Mouse (Mus musculus) R1 (cell line): ENCODE data around the gene Ticrr.
A peak's percentile ranks its signal among the peaks of the same experiment; 100 is the strongest.

Experiments
- DNase-seq: peaks from one replicate; pipeline ENCODE4 v3.0.0-alpha.2; 2018; ENCODE audit warnings: low read depth, low spot score

Gene Ticrr

GRCm38 (mm10) chr7:79659578-79660290, at the start of gene Ticrr:
Gene Ticrr (plus strand): TSS chr7:79660196.
- peak; percentile 100 for DNase-seq

GRCm38 (mm10) chr7:79611901-79612300, 48.1 kb upstream of the Ticrr start:
- no peak for DNase-seq

GRCm38 (mm10) chr7:79612783-79613182, 47.2 kb upstream of the Ticrr start:
- DNase-seq = peak; percentile 81

DNA sequence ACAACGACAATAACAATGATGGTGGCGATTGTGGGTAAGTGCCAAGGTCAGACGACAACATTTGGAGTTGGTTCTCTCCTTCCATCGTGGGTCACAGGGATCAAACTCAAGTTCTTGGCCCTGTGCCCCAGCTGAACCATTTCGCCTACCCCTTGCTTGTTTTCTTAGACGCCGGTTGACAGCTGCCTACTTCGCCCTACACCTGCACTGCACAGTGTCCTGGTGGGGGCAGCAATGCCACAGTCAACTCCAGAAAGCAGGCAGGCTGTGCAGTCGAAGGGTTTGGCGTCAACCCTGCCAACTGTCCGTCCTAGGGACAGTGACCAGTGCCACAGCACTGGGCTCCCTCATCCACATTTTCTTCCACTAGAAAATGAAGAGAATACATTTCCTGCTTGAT, 46.7 kb upstream of the Ticrr start:
- DNase-seq = no peak

DNA sequence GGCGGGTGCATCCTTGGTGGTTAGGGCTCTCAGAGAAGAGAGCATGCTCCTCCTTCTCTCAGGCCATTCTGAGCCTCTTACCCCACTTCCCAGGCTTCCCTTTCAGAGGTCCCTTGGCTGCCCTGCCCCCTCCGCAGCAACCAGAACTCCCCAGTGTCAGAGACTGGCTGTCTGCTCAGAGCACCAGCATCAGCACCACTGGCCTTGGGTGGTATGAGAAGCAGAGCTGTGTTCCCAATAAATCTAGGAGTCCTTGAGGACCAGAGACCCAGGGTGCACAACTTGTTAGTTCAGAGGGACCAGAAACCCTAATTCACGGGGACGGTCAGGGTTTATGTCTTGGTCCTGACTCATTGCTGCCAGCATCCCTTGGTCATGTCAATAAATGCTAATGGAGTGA, 45.0 kb upstream of the Ticrr start:
- no peak for DNase-seq

GRCm38 (mm10) chr7:79615941-79616340, 44.1 kb upstream of the Ticrr start:
- no peak for DNase-seq

- no peak for DNase-seq
Measured at GRCm38 (mm10) chr7:79617418-79617817, 42.6 kb upstream of the Ticrr start, which contains the start of gene Rhcg. Gene Rhcg (minus strand): TSS chr7:79617657.

- no peak for DNase-seq
Measured at GRCm38 (mm10) chr7:79619493-79619892, 40.5 kb upstream of the Ticrr start.

DNA sequence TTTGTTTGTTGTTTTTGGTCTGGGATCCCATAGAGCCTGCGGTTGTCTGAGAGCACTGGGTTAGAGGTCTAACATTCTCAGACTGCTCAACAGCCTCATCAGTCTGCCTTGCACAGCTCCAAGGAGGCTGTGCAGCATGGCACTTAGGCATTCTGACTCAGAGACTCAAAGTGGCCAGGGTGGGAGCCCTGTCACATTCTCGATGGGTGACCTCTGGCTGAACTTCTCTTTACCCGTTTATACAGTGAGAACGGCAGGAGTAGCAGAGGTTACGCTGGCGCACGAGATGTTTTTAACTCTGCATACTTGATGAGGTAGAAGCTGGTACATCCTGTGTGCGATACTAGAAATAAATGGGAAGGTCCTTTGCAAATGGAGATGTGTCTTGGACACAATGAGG, 36.9 kb upstream of the Ticrr start:
- no peak for DNase-seq

- no peak for DNase-seq
Measured at GRCm38 (mm10) chr7:79626170-79626569, 33.8 kb upstream of the Ticrr start.

- DNase-seq = no peak
Measured at GRCm38 (mm10) chr7:79628271-79628913, 31.6 kb upstream of the Ticrr start.

GRCm38 (mm10) chr7:79631773-79632348, 28.1 kb upstream of the Ticrr start:
- no peak for DNase-seq

GRCm38 (mm10) chr7:79647233-79647632, 12.8 kb upstream of the Ticrr start:
- DNase-seq = no peak

GRCm38 (mm10) chr7:79649005-79649404, 11.0 kb upstream of the Ticrr start:
- peak; percentile 64 for DNase-seq

DNA sequence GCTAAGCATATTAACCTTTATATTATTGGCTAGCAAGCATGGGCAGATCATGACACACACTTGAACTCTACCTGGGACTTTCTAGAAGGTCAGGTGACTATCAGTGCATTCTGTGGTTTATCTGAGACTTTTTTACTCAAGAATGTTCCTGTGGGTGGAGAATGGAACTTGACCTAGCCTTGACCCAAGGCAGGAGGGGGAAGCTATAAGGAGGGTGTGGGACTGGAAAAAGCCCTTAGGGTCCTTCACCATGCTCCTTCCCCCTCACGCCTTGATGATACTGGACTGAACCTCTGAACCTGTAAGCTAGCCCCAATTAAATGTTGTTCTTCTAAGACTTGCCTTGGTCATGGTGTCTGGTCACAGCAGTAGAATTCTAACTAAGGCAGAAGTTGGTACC, 5.8 kb upstream of the Ticrr start:
- peak; percentile 95 for DNase-seq

GRCm38 (mm10) chr7:79654586-79654985, 5.4 kb upstream of the Ticrr start:
- peak; percentile 97 for DNase-seq

- no peak for DNase-seq
Measured at GRCm38 (mm10) chr7:79660291-79661150, 525 bp downstream of the Ticrr start.

DNA sequence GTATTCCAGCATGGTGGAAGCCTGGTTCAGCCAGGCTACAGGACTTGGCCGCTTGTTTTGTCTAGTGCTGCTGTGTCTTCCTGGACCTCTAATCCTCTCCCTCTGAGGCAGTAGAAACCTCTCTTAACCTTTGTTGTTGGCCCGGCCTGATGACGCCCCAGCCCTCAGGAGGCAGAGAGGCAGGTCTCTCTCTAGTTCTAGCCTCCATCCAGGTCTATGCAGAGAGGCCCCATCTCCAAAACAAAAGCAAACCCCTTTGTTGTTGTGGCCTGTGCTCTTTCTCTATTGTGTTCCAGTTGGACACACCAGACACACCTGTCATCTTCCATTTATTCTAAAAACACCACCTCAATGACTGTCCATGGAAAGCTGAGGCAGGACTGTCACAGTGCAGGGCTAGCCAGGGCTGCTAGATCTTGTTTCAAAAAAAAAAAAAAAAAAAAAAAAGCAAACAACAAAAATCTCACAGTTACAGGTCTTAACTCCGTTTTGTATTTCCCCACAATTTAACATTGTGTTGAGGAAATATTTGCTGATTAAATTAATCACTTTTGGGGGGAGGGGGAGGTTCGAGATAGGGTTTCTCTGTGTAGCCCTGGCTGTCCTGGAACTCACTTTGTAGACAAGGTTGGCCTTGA, 1.4 kb downstream of the Ticrr start:
- peak; percentile 89 for DNase-seq

DNA sequence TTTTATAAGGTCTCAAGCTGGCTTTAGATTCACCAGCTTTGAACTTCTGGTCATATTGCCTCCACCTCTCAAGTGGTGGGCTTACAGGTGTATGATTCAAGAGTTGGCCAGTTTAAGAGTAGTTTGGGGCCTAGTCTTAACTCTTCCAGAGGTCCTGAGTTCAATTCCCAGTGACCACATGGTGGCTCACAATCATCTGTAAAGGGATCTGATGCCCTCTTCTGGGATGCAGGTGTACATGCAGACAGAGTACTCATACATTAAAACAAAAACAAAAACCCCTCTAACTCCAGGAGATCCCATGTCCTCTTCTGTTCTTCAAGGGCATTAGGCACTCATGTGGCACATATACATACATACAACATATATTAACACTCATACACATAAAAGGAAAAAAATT, 6.7 kb downstream of the Ticrr start:
- DNase-seq = peak; percentile 48

DNA sequence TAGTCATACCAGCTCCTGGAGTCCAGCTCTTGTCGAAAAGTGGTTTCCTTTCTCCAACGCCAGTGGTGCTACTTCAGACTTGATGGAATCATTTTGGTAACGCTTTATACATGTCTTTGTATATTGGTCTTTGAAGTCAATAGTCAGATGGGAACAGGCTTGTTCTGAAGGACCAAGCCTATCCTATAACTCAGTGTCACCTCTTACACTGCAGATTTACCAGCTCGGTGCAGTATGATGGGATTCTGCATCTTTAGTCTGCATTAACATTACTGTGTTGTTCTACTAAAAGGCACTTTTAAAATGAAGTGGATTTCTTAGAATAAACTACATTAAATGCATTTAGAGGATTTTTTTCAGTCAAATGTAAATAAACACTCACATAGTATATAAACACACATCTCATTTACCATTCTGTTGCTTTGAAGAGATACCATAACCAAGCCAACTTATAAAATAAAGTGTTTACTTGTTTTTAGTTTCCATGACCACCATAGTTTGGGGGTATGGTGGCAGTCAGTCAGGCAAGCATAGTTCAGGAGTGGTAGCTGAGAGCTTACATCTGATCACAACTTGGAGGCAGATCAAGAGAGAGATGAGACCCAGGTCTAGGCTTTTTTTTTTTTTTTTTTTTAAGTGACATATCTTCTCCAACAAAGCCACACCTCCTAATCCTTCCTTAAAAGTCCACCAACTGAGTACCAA, 11.1 kb downstream of the Ticrr start:
- no peak for DNase-seq

- peak; percentile 44 for DNase-seq
Measured at GRCm38 (mm10) chr7:79679186-79679585, 19.2 kb downstream of the Ticrr start.
